Mouse (Mus musculus) MEL (cell line): ENCODE data around the gene Impdh1. TPM values are rescaled to one million over a fixed set of nuclear protein-coding genes. Genes with fewer than 3 reads are reported as not detected.
"Not testable (repeated sequence)": the region's sequence is repeated elsewhere in the genome, so short reads cannot be mapped to it uniquely, and the experiment has no call there.

Experiments
- DNase-seq: peaks from one replicate; pipeline ENCODE4 v3.0.0; 2011; ENCODE audit warnings: low read depth, low spot score
- H3K27ac ChIP-seq: 2 replicates; pipeline ENCODE4 v1.5.1; 2012; ENCODE audit warnings: low read depth, mild to moderate bottlenecking, control low read depth, low read length, moderate library complexity; ENCODE audit not compliant: control insufficient read depth
- H3K27me3 ChIP-seq, 2 experiments: fragments of 150-350 bp in 1 of 2; sonication (generic) in 1 of 2; 2 replicates each; pipeline ENCODE4 v1.6.1; 2012; ENCODE audit warnings: low read length in 2 of 2, mild to moderate bottlenecking in 2 of 2, improper control_type of control experiment in 1 of 2, moderate library complexity in 1 of 2; ENCODE audit not compliant: insufficient read depth in 2 of 2, control insufficient read depth in 1 of 2
- H3K36me3 ChIP-seq, 2 experiments: 2 replicates each; pipeline ENCODE4 v1.6.1; 2012 to 2014; ENCODE audit warnings: low read length in 2 of 2, improper control_type of control experiment in 1 of 2, inconsistent platforms in 1 of 2, mild to moderate bottlenecking in 1 of 2; ENCODE audit not compliant: insufficient read depth in 2 of 2, control insufficient read depth in 1 of 2
- H3K4me1 ChIP-seq, 2 experiments: fragments of 150-350 bp in 1 of 2; sonication (generic) in 1 of 2; 2 replicates each; pipeline ENCODE4 v1.6.1; 2012; ENCODE audit warnings: low read length in 2 of 2, improper control_type of control experiment in 1 of 2, mild to moderate bottlenecking in 1 of 2; ENCODE audit not compliant: insufficient read depth in 2 of 2, control insufficient read depth in 1 of 2
- H3K4me3 ChIP-seq, 2 experiments: fragments of 150-350 bp in 1 of 2; sonication (generic) in 1 of 2; 2 replicates each; pipeline ENCODE4 v1.5.1; 2012; ENCODE audit warnings: low read depth in 2 of 2, low read length in 2 of 2, mild to moderate bottlenecking in 2 of 2, moderate library complexity in 2 of 2, control low read depth in 1 of 2, improper control_type of control experiment in 1 of 2; ENCODE audit not compliant: control insufficient read depth in 1 of 2, insufficient read depth in 1 of 2
- H3K79me2 ChIP-seq: 2 replicates; pipeline ENCODE4 v1.6.1; 2012; ENCODE audit warnings: mild to moderate bottlenecking, low read length, moderate library complexity; ENCODE audit not compliant: control insufficient read depth, poor library complexity, insufficient read depth
- H3K9ac ChIP-seq: 2 replicates; pipeline ENCODE4 v1.6.1; 2012; ENCODE audit warnings: low read depth, mild to moderate bottlenecking, control low read depth, low read length, moderate library complexity; ENCODE audit not compliant: control insufficient read depth, poor library complexity, severe bottlenecking
- H3K9me3 ChIP-seq: fragments of 150-350 bp; sonication (generic); replicated peaks from 2 replicates; pipeline ENCODE4 v1.6.1; 2012; ENCODE audit warnings: mild to moderate bottlenecking, low read length, improper control_type of control experiment, moderate library complexity; ENCODE audit not compliant: insufficient read depth
- CHD2 ChIP-seq: IDR thresholded peaks from 2 replicates; pipeline ENCODE4 v1.6.1; 2011; ENCODE audit warnings: low read length, improper control_type of control experiment
- E2F4 ChIP-seq: IDR thresholded peaks from 2 replicates; pipeline ENCODE4 v1.6.1; 2011; ENCODE audit warnings: low read depth, low read length, improper control_type of control experiment, borderline replicate concordance
- ETS1 ChIP-seq: IDR thresholded peaks from 2 replicates; pipeline ENCODE4 v1.6.1; 2012; ENCODE audit warnings: low read depth, mild to moderate bottlenecking, inconsistent platforms, low read length, improper control_type of control experiment, moderate library complexity
- HCFC1 ChIP-seq: IDR thresholded peaks from 2 replicates; pipeline ENCODE4 v1.6.1; 2012; ENCODE audit warnings: low read depth, mild to moderate bottlenecking, inconsistent platforms, low read length, improper control_type of control experiment, moderate library complexity
- JUND ChIP-seq: IDR thresholded peaks from 2 replicates; pipeline ENCODE4 v1.6.1; 2011; ENCODE audit warnings: low read depth, mild to moderate bottlenecking, improper control_type of control experiment, low read length
- MAX ChIP-seq: IDR thresholded peaks from 2 replicates; pipeline ENCODE4 v1.6.1; 2011; ENCODE audit warnings: low read length, improper control_type of control experiment
- MAZ ChIP-seq: IDR thresholded peaks from 2 replicates; pipeline ENCODE4 v1.6.1; 2012; ENCODE audit warnings: low read depth, mild to moderate bottlenecking, inconsistent platforms, low read length, improper control_type of control experiment
- MEF2A ChIP-seq: IDR thresholded peaks from 2 replicates; pipeline ENCODE4 v1.6.1; 2014; ENCODE audit warnings: low read depth, mild to moderate bottlenecking, inconsistent platforms, low read length, improper control_type of control experiment; ENCODE audit not compliant: poor library complexity, insufficient replicate concordance, severe bottlenecking; ENCODE audit errors: extremely low read depth
- MXI1 ChIP-seq: IDR thresholded peaks from 2 replicates; pipeline ENCODE4 v1.6.1; 2011; ENCODE audit warnings: mild to moderate bottlenecking, low read depth, low read length, improper control_type of control experiment
- MYC ChIP-seq: IDR thresholded peaks from 2 replicates; pipeline ENCODE4 v1.6.1; 2011; ENCODE audit warnings: low read depth, mild to moderate bottlenecking, low read length, improper control_type of control experiment, moderate library complexity
- NRF1 ChIP-seq: IDR thresholded peaks from 2 replicates; pipeline ENCODE4 v1.6.1; 2014; ENCODE audit warnings: low read depth, mild to moderate bottlenecking, inconsistent platforms, low read length, improper control_type of control experiment, moderate library complexity; ENCODE audit not compliant: poor library complexity, insufficient read depth, severe bottlenecking
- RCOR1 ChIP-seq: IDR thresholded peaks from 2 replicates; pipeline ENCODE4 v1.6.1; 2012; ENCODE audit warnings: low read depth, mild to moderate bottlenecking, inconsistent platforms, low read length, improper control_type of control experiment
- SIN3A ChIP-seq: IDR thresholded peaks from 2 replicates; pipeline ENCODE4 v1.6.1; 2012; ENCODE audit warnings: low read length, improper control_type of control experiment, inconsistent platforms
- SMC3 ChIP-seq: IDR thresholded peaks from 2 replicates; pipeline ENCODE4 v1.6.1; 2011; ENCODE audit warnings: low read depth, low read length, improper control_type of control experiment
- TAL1 ChIP-seq: IDR thresholded peaks from 2 replicates; pipeline ENCODE4 v1.6.1; 2012; ENCODE audit warnings: mild to moderate bottlenecking, inconsistent platforms, low read length, moderate library complexity, mixed read lengths
- TCF12 ChIP-seq: IDR thresholded peaks from 2 replicates; pipeline ENCODE4 v1.6.1; 2014; ENCODE audit warnings: low read depth, mild to moderate bottlenecking, inconsistent platforms, low read length, improper control_type of control experiment, moderate library complexity
- ZMIZ1 ChIP-seq: IDR thresholded peaks from 2 replicates; pipeline ENCODE4 v1.6.1; 2012; ENCODE audit warnings: low read depth, mild to moderate bottlenecking, inconsistent platforms, low read length, improper control_type of control experiment, moderate library complexity
- ZNF384 ChIP-seq: IDR thresholded peaks from 2 replicates; pipeline ENCODE4 v1.6.1; 2012; ENCODE audit warnings: low read depth, mild to moderate bottlenecking, inconsistent platforms, low read length, improper control_type of control experiment
- polyA plus RNA-seq, 2 experiments: library from polyadenylated mRNA; stranded (reverse) in 1 of 2; unstranded in 1 of 2; fragments of >175 nt in 1 of 2; fragments of >200 nt in 1 of 2; gene quantifications; 2 replicates each; pipeline versions ENCODE4 v1.2.1 to v1.2.4; 2012; ENCODE audit warnings: low replicate concordance in 2 of 2, low read depth in 1 of 2; ENCODE audit not compliant: insufficient read length in 2 of 2, insufficient read depth in 1 of 2, missing spikeins in 1 of 2
- total RNA-seq: library from RNA; depleted of rRNA; stranded (reverse); fragments of 300-350 nt; gene quantifications from 2 replicates; pipeline ENCODE4 v1.2.3, GENCODE M21; 2012

The Impdh1 gene
- total and polyA plus RNA-seq, 3 experiments, result 15.3 to 55.1 TPM; not detected in 1

DNA sequence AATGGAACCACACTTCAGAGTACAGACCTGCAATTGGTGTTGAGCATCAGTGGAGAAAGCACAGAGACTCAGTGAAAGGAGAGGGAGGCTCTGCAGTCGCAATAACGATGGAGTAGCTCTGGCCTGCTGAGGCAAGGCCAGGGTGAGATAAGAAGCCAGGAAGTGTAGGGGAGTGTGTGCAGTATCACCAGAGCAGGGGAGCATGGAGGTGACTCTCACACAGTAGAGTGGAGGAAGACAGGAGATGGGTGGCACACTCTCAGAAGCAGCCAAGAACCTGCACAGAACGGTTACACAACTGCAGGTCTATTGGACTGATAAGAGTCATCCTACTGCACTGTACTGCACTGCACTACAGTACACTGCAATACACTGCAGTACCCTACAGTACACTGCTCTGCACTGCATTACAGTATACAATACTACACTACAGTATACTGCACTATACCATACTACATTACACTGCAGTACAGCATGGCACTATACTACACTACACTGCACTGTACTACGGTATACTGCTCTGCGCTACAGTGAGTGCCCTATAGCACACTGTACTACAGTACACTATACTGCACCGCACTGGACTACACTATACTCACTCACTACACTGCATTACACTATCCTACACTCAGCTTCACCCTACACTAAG is 13.2 kb upstream of the Impdh1 start (continued):
- TF ChIP-seq ETS1 (no peak), MAZ (no peak)

DNA sequence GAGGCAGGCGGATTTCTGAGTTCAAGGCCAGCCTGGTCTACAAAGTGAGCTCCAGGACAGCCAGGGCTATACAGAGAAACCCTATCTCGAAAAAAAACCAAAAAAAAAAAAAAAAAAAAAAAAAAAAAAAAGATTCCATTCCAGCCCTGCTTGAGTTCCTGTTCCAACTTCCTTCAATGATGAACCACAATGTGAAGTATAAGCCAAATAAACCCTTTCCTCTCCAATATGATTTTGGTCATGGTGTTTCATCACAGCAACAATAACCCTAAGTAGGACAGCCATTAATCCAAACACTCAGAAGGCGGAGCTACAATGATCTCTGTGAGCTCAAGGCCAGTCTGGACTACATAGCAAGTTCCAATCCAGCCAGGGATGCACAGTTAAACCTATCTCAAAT is 1.6 kb upstream of the Impdh1 start:
- DNase-seq, H3K9me3 ChIP-seq, H3K27ac ChIP-seq, H3K79me2 ChIP-seq, H3K36me3 ChIP-seq, H3K4me3 ChIP-seq, H3K9ac ChIP-seq: not testable (repeated sequence)
- peak; percentile 79 for TF ChIP-seq ZNF384
- peaks cover 3 to 17% of the 10 kb centered on the region in 2 experiments; a peak in 2 of 4 replicates for H3K27me3 ChIP-seq
- H3K4me1 ChIP-seq, result peaks cover under 1 to 17% of the 10 kb centered on the region in 2 experiments

DNA sequence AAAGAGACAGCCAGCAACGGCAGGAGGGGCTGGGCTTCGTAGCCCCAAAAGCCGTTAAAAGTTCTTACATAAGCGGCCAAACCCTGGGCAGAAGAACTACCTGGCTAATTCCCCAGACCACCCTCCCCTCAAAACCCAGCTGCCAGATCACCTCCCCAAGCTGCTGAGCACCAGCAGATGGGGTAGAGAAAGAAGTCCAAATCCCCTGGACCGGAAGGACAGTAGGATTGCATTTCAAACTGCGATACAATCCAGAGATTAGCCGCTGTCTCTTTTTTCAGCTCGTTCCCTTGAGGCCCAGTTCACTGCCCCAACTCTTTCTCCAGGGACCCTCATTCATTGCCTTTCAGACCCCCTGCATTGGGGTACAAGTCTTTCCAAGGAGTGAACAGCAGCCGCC is 983 bp downstream of the Impdh1 start:
- peaks cover 0 to 8% of the 10 kb centered on the region in 2 experiments; a peak in 2 of 4 replicates for H3K36me3 ChIP-seq
- TF ChIP-seq RCOR1 (no peak), MAX (no peak), SMC3 (no peak), CHD2 (no peak), E2F4 (no peak), MYC (no peak), ZMIZ1 (no peak), MEF2A (no peak), SIN3A (no peak), MXI1 (no peak), NRF1 (no peak), TCF12 (no peak), HCFC1 (no peak), JUND (no peak), TAL1 (no peak)
- no peaks in the 10 kb centered on the region; the same call in 1 of the 2 replicates for H3K79me2 ChIP-seq
- H3K4me3 ChIP-seq, result peak overlapping the region; percentile 68 to 90
- no peak for DNase-seq
- peaks cover 5 to 27% of the 10 kb centered on the region in 2 experiments for H3K4me1 ChIP-seq
- H3K9me3 ChIP-seq, result no peaks in the 10 kb centered on the region
- H3K9ac ChIP-seq, result peak overlapping the region; percentile 84
- H3K27me3 ChIP-seq, result no peaks in the 10 kb centered on the region
- H3K27ac ChIP-seq, result peak overlapping the region; percentile 18
